Mouse (Mus musculus) embryonic facial prominence, embryonic 10.5 days (tissue): ENCODE results near the gene Rbm39. TPM values are rescaled to one million over a fixed set of nuclear protein-coding genes. Genes with fewer than 3 reads are reported as not detected.
"Not testable (repeated sequence)": the region's sequence is repeated elsewhere in the genome, so short reads cannot be mapped to it uniquely, and the experiment has no call there.

Experiments used
- DNase-seq: peaks from one replicate; pipeline ENCODE4 v3.0.0-alpha.2; 2017; ENCODE audit warnings: low spot score
- H3K27ac ChIP-seq: fragments of 300-500 bp; sonication (generic); replicated peaks from 2 replicates; pipeline ENCODE4 v1.5.1; 2016; ENCODE audit warnings: mild to moderate bottlenecking
- H3K27me3 ChIP-seq: fragments of 300-500 bp; sonication (generic); replicated peaks from 2 replicates; pipeline ENCODE4 v1.6.1; 2016; ENCODE audit warnings: low read depth, mild to moderate bottlenecking; ENCODE audit not compliant: poor library complexity, severe bottlenecking
- H3K36me3 ChIP-seq: fragments of 300-500 bp; sonication (generic); replicated peaks from 2 replicates; pipeline ENCODE4 v1.6.1; 2016; ENCODE audit warnings: mild to moderate bottlenecking, moderate library complexity
- H3K4me1 ChIP-seq: fragments of 300-500 bp; sonication (generic); 2 replicates; pipeline ENCODE4 v1.6.1; 2016
- H3K4me3 ChIP-seq: fragments of 300-500 bp; sonication (generic); 2 replicates; pipeline ENCODE4 v1.5.1; 2016; ENCODE audit warnings: mild to moderate bottlenecking, moderate library complexity
- H3K9me3 ChIP-seq: fragments of 300-500 bp; sonication (generic); 2 replicates; pipeline ENCODE4 v1.6.1; 2016; ENCODE audit warnings: mild to moderate bottlenecking
- WGBS: fragments of 180-500 bp; shearing (Covaris S2); methylation state at CpG from one replicate; pipeline ENCODE4 v1.1.7; 2016; 5-methylcytosine and 5-hydroxymethylcytosine counted together
- polyA plus RNA-seq: library from polyadenylated mRNA; unstranded; fragments of >200 nt; fragmentation: Nextera tagmentation; extraction: Ambion mirVana; gene quantifications from 2 replicates; pipeline ENCODE4 v1.2.1, GENCODE M21; 2016

Rbm39 gene
- polyA plus RNA-seq, 1 experiment from 2014 or later: 577 TPM

GRCm38 (mm10) chr2:156126992-156127391 lies 53.0 kb downstream of the Rbm39 start, which contains the start of gene Gm28036:
Gm28036 (minus strand) TSS chr2:156127092.
- Histone ChIP-seq H3K9me3 (no peaks in the 10 kb centered on the region), H3K4me3 (no peak within 1 kb of the TSS), H3K36me3 (peaks cover 67% of the 10 kb centered on the region), H3K27ac (no peak within 1 kb of the TSS), H3K4me1 (no peaks in the 10 kb centered on the region), H3K27me3 (no peaks in the 10 kb centered on the region)
- DNase-seq: no peak
- WGBS: 94% methylated on average over 5 of the region's 5 CpGs

DNA sequence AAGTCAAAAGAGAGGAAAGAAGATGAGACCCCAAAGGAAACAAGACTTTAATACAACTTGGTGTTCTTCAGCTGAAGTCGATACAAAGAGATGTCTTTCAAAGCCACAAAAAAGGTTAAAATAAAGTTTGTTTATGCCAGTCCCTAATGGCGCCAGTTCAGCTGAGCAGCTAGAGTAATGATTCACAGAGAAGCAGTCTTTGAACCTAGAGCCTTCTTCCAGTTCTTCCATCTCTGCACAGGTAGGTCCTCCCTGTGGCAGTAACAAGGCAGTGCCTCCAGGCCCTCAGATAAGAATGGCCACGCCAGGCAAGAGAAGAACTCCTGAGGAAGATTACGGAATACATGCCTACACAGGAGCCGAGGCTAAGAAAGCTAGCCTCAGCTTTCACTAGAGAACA lies 56.3 kb downstream of the Rbm39 start:
- no peak for DNase-seq
- 0 out of 2 replicates have a peak, but pooled peaks cover 4% of the 10 kb centered on the region for H3K9me3 ChIP-seq
- H3K27me3 ChIP-seq: no peaks in the 10 kb centered on the region
- H3K27ac ChIP-seq: no peak overlapping the region
- peaks cover 46% of the 10 kb centered on the region for H3K36me3 ChIP-seq
- H3K4me1 ChIP-seq: no peaks in the 10 kb centered on the region
- WGBS: 89% methylated on average over 5 of the region's 5 CpGs
- no peak overlapping the region for H3K4me3 ChIP-seq

- Histone ChIP-seq H3K9me3 (0 out of 2 replicates have a peak, but pooled peaks cover 4% of the 10 kb centered on the region), H3K36me3 (peaks cover 13% of the 10 kb centered on the region), H3K4me1 (no peaks in the 10 kb centered on the region), H3K27ac (no peak overlapping the region), H3K4me3 (no peak overlapping the region), H3K27me3 (no peaks in the 10 kb centered on the region)
- DNase-seq: no peak
Observed at GRCm38 (mm10) chr2:156119566-156119965, 60.5 kb downstream of the Rbm39 start.

DNA sequence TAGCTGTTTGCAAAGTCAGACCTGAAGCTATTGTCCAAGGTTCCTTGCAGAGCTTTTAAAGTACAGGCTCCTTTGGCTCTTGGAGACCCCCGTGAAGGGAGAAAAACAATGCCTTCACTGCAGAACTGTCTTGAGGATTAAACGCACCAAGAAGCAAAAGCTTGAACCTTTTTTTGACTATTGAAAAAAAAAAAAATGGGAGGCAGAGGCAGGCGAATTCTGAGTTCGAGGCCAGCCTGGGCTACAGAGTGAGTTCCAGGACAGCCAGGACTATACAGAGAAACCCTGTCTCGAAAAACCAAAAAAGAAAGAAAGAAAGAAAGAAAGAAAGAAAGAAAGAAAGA lies 68.0 kb downstream of the Rbm39 start:
- peak overlapping the region; percentile 93 for H3K4me3 ChIP-seq
- H3K4me1 ChIP-seq: peaks cover 12% of the 10 kb centered on the region
- not testable (repeated sequence) for H3K27me3 ChIP-seq, DNase-seq, H3K9me3 ChIP-seq
- H3K36me3 ChIP-seq: peaks cover 25% of the 10 kb centered on the region
- 27% methylated on average over 5 of the region's 5 CpGs for WGBS
- H3K27ac ChIP-seq: peak overlapping the region; percentile 96

DNA sequence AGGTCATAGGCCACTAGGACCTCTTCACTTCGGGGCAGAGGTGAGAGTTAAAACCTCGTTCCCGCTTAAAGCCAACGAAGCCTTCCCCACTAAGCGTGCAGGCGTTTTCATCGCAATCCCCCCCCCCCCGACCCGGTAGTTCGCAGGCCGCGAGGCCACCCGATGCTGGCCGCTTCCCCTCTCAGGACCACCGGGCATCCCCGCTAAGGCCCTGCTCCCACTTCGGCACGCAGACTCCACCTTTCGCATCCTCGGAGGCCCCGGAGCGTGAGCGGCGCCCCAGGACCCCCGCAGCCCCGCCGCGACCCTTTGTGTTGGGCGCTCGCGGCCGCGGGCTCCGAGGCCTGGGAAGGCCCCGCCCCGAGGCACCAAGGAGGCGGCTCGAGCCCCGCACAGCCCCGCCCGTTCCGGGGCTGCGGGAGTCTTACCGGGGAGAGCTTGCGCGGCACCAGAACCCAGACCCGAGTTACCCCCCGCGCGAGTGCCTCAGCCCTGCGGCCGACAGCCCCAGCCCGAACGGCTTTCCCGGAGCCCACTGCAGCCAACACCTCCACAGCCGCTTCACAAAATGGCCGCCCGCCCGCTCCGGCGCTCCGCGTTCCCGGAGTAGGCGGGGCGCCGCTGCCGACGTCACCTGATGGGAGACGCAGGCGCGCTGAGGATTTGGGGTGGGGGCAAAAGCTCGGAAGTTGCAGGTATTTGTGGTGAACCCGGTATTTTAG lies 68.5 kb downstream of the Rbm39 start, which contains the start of the genes Cpne1 and Rbm12:
Gene Cpne1, minus strand, starts transcription at position 608 of the 722 bp plus-strand sequence.
Gene Rbm12, minus strand, starts transcription at position 621 of the 722 bp plus-strand sequence.
- DNase-seq: peak; percentile 97
- H3K36me3 ChIP-seq: peaks cover 30% of the 10 kb centered on the region
- under 1% methylated on average over 74 of the region's 74 CpGs for WGBS
- H3K4me1 ChIP-seq: peaks cover 15% of the 10 kb centered on the region
- no peaks in the 10 kb centered on the region for H3K9me3 ChIP-seq
- peak within 1 kb of the TSS; percentile 96 for H3K27ac ChIP-seq
- no peaks in the 10 kb centered on the region for H3K27me3 ChIP-seq
- H3K4me3 ChIP-seq: peak within 1 kb of the TSS; percentile 93

GRCm38 (mm10) chr2:156110627-156111357 lies 69.2 kb downstream of the Rbm39 start:
- 2% methylated on average over 16 of the region's 16 CpGs for WGBS
- peak overlapping the region; percentile 93 for H3K4me3 ChIP-seq
- peak overlapping the region; percentile 96 for H3K27ac ChIP-seq
- no peaks in the 10 kb centered on the region for H3K9me3 ChIP-seq
- DNase-seq: peak; percentile 58
- no peaks in the 10 kb centered on the region for H3K27me3 ChIP-seq
- peaks cover 36% of the 10 kb centered on the region for H3K36me3 ChIP-seq
- H3K4me1 ChIP-seq: peaks cover 20% of the 10 kb centered on the region

Other genes with a start within 250 kb of the Rbm39 start
- gene Uqcc1, start 249.9 kb downstream of the Rbm39 start, polyA plus RNA-seq: 74.2 and 82.8 TPM in 2 replicates
- gene Gm15557, start 239.5 kb downstream of the Rbm39 start, polyA plus RNA-seq: 0.12 TPM in 1 of 2 replicates, not detected in the other
- 0.52 and 0.91 TPM in 2 replicates for gene Gdf5, start 234.9 kb downstream of the Rbm39 start, polyA plus RNA-seq
- gene Cep250, start 223.8 kb downstream of the Rbm39 start, polyA plus RNA-seq: 29.8 and 31.4 TPM in 2 replicates
- 0.91 and 1.4 TPM in 2 replicates for gene 6430550D23Rik, start 172.3 kb downstream of the Rbm39 start, polyA plus RNA-seq
- 178 and 183 TPM in 2 replicates for gene Ergic3, start 172.2 kb downstream of the Rbm39 start, polyA plus RNA-seq
- 0.11 TPM in 1 of 2 replicates, not detected in the other for gene Fer1l4, start 127.3 kb downstream of the Rbm39 start, polyA plus RNA-seq
- gene Spag4, start 115.1 kb downstream of the Rbm39 start, polyA plus RNA-seq: 5.9 and 6.0 TPM in 2 replicates
- gene Cpne1, start 68.3 kb downstream of the Rbm39 start, polyA plus RNA-seq: 75.6 and 79.6 TPM in 2 replicates
- 50.8 and 52.6 TPM in 2 replicates for gene Rbm12, start 68.3 kb downstream of the Rbm39 start, polyA plus RNA-seq
- 23.3 and 35.7 TPM in 2 replicates for gene Gm28036, start 53.1 kb downstream of the Rbm39 start, polyA plus RNA-seq
- gene Romo1, start 36.2 kb downstream of the Rbm39 start, polyA plus RNA-seq: 396 and 400 TPM in 2 replicates
- 37.7 and 42.1 TPM in 2 replicates for gene Nfs1, start 36.1 kb downstream of the Rbm39 start, polyA plus RNA-seq
- 70.3 and 74.5 TPM in 2 replicates for gene Phf20, start 16.2 kb upstream of the Rbm39 start, polyA plus RNA-seq
- 2.8 and 3.3 TPM in 2 replicates for gene Cnbd2, start 132.1 kb upstream of the Rbm39 start, polyA plus RNA-seq
- 54.9 and 60.2 TPM in 2 replicates for gene Scand1, start 132.5 kb upstream of the Rbm39 start, polyA plus RNA-seq
- 1.2 and 1.6 TPM in 2 replicates for gene Epb41l1, start 240.7 kb upstream of the Rbm39 start, polyA plus RNA-seq